Mouse (Mus musculus): Measurements from ENCODE around the gene Hmgb1.

- TF ChIP-seq CTCF (IDR thresholded peaks at IDR 0.05): no peak
- TF ChIP-seq POLR2A (IDR thresholded peaks at IDR 0.05; ENCODE audit: insufficient read depth, low read depth, low read length): no peak
- no peak for TF ChIP-seq EP300 (IDR thresholded peaks at IDR 0.05; ENCODE audit: insufficient read depth, low read depth, low read length)
Observed at GRCm38 (mm10) chr5:149152063-149152773, 32.1 kb downstream of the Hmgb1 start.
